Mouse (Mus musculus) brain, embryonic 14.5 days (tissue): ENCODE data around the gene Lfng.

Experiments
- CTCF ChIP-seq: fragments of 200-500 bp; IDR thresholded peaks from 2 replicates; pipeline ENCODE4 v1.5.1; 2012; ENCODE audit warnings: inconsistent platforms, mild to moderate bottlenecking, moderate library complexity, borderline replicate concordance; ENCODE audit not compliant: insufficient read depth, insufficient read length; ENCODE audit errors: extremely low read depth
- POLR2A ChIP-seq: fragments of 200-500 bp; IDR thresholded peaks from 2 replicates; pipeline ENCODE4 v1.6.1; 2012; ENCODE audit warnings: mild to moderate bottlenecking, inconsistent platforms, borderline replicate concordance; ENCODE audit not compliant: poor library complexity, insufficient read depth, insufficient read length, severe bottlenecking; ENCODE audit errors: extremely low read depth

- TF ChIP-seq CTCF (no peak), POLR2A (no peak)
These were observed 42.2 kb upstream of the Lfng start, which contains the start of gene Grifin for GRCm38 (mm10) chr5:140564896-140565295.
